Mouse (Mus musculus) midbrain, embryonic 14.5 days (tissue): ENCODE data around the gene Traf5. TPM values are rescaled to one million over a fixed set of nuclear protein-coding genes. Genes with fewer than 3 reads are reported as not detected.

Experiments used
- ATAC-seq: fragments of 200-750 bp; cut with Nextera tagmentation; 2 replicates; pipeline ENCODE4 v1.8.0; 2017; ENCODE audit warnings: moderate number of reproducible peaks, moderate library complexity; ENCODE audit not compliant: low FRiP score, low TSS enrichment
- DNase-seq: peaks from one replicate; pipeline ENCODE4 v3.0.0-alpha.2; 2015
- H3K27ac ChIP-seq: fragments of 300-500 bp; sonication (generic); replicated peaks from 2 replicates; pipeline ENCODE4 v1.5.1; 2014; ENCODE audit warnings: mild to moderate bottlenecking, low read depth, low read length, moderate library complexity
- H3K27me3 ChIP-seq: fragments of 300-500 bp; sonication (generic); 2 replicates; pipeline ENCODE4 v1.6.1; 2014; ENCODE audit warnings: low read length, control low read depth, mixed read lengths; ENCODE audit not compliant: control insufficient read depth, insufficient read depth
- H3K36me3 ChIP-seq: fragments of 300-500 bp; sonication (generic); 2 replicates; pipeline ENCODE4 v1.6.1; 2014; ENCODE audit warnings: low read length, control low read depth; ENCODE audit not compliant: control insufficient read depth, insufficient read depth
- H3K4me1 ChIP-seq: fragments of 300-500 bp; sonication (generic); 2 replicates; pipeline ENCODE4 v1.6.1; 2014; ENCODE audit warnings: mild to moderate bottlenecking, antibody characterized with exemption, low read length, control low read depth; ENCODE audit not compliant: control insufficient read depth, insufficient read depth
- H3K4me2 ChIP-seq: fragments of 300-500 bp; sonication (generic); 2 replicates; pipeline ENCODE4 v1.6.1; 2014; ENCODE audit warnings: mild to moderate bottlenecking, low read length, moderate library complexity
- H3K4me3 ChIP-seq: fragments of 300-500 bp; sonication (generic); replicated peaks from 2 replicates; pipeline ENCODE4 v1.5.1; 2014; ENCODE audit warnings: low read depth, low read length
- H3K9ac ChIP-seq: fragments of 300-500 bp; sonication (generic); replicated peaks from 2 replicates; pipeline ENCODE4 v1.6.1; 2014; ENCODE audit warnings: mild to moderate bottlenecking, low read length, moderate library complexity
- H3K9me3 ChIP-seq: fragments of 300-500 bp; sonication (generic); 2 replicates; pipeline ENCODE4 v1.6.1; 2016; ENCODE audit warnings: low read length, control low read depth, mixed read lengths; ENCODE audit not compliant: control insufficient read depth
- WGBS: fragments of 180-500 bp; shearing (Covaris S2); extraction: QIAGEN DNeasy Blood & Tissue Kit; methylation state at CpG from one replicate; pipeline ENCODE4 v1.1.7; 2014; 5-methylcytosine and 5-hydroxymethylcytosine counted together
- polyA plus RNA-seq: library from polyadenylated mRNA; unstranded; fragments of >200 nt; fragmentation: Nextera tagmentation; extraction: Ambion mirVana; gene quantifications from 2 replicates; pipeline ENCODE4 v1.2.1, GENCODE M21; 2014

The Traf5 gene
- polyA plus RNA-seq, 1 experiment from 2014 or later: 2.4 TPM

- Histone ChIP-seq H3K9me3 (no peaks in the 10 kb centered on the region), H3K4me2 (no peak overlapping the region), H3K4me3 (no peak overlapping the region), H3K4me1 (no peaks in the 10 kb centered on the region), H3K27me3 (no peaks in the 10 kb centered on the region), H3K27ac (no peak overlapping the region), H3K9ac (no peak overlapping the region), H3K36me3 (no peaks in the 10 kb centered on the region)
- ATAC-seq (no peak), DNase-seq (no peak)
- 90% methylated on average over 8 of the region's 8 CpGs for WGBS
These were observed 29.0 kb downstream of the Traf5 start for GRCm38 (mm10) chr1:192063209-192063946.

GRCm38 (mm10) chr1:192062682-192063081 lies 29.7 kb downstream of the Traf5 start:
- Histone ChIP-seq H3K9ac (no peak overlapping the region), H3K4me1 (no peaks in the 10 kb centered on the region), H3K4me2 (no peak overlapping the region), H3K4me3 (no peak overlapping the region), H3K27me3 (no peaks in the 10 kb centered on the region), H3K9me3 (no peaks in the 10 kb centered on the region), H3K36me3 (no peaks in the 10 kb centered on the region), H3K27ac (no peak overlapping the region)
- DNase-seq (no peak), ATAC-seq (no peak)
- 91% methylated on average over 14 of the region's 14 CpGs for WGBS

GRCm38 (mm10) chr1:192061666-192062306 lies 30.6 kb downstream of the Traf5 start:
- DNase-seq (no peak), ATAC-seq (no peak)
- no peaks in the 10 kb centered on the region for H3K36me3 ChIP-seq
- no peak overlapping the region for H3K4me2 ChIP-seq
- no peak overlapping the region for H3K4me3 ChIP-seq
- no peaks in the 10 kb centered on the region for H3K9me3 ChIP-seq
- H3K4me1 ChIP-seq: no peaks in the 10 kb centered on the region
- H3K9ac ChIP-seq: no peak overlapping the region
- H3K27me3 ChIP-seq: no peaks in the 10 kb centered on the region
- H3K27ac ChIP-seq: no peak overlapping the region
- 82% methylated on average over 4 of the region's 4 CpGs for WGBS

- Histone ChIP-seq H3K4me2 (no peak overlapping the region), H3K4me3 (no peak overlapping the region), H3K27me3 (no peaks in the 10 kb centered on the region), H3K9me3 (no peaks in the 10 kb centered on the region), H3K9ac (no peak overlapping the region), H3K36me3 (no peaks in the 10 kb centered on the region), H3K4me1 (no peaks in the 10 kb centered on the region), H3K27ac (no peak overlapping the region)
- no peak for ATAC-seq
- 85% methylated on average over 10 of the region's 10 CpGs for WGBS
- DNase-seq: no peak
These were observed 33.4 kb downstream of the Traf5 start for GRCm38 (mm10) chr1:192058911-192059310.

GRCm38 (mm10) chr1:192053726-192054125 lies 38.6 kb downstream of the Traf5 start:
- ATAC-seq (no peak), DNase-seq (no peak)
- H3K9ac ChIP-seq: no peak overlapping the region
- H3K4me1 ChIP-seq: no peaks in the 10 kb centered on the region
- 63% methylated on average over 3 of the region's 3 CpGs for WGBS
- no peak overlapping the region for H3K4me3 ChIP-seq
- H3K9me3 ChIP-seq: no peaks in the 10 kb centered on the region
- H3K27me3 ChIP-seq: no peaks in the 10 kb centered on the region
- no peaks in the 10 kb centered on the region for H3K36me3 ChIP-seq
- no peak overlapping the region for H3K27ac ChIP-seq
- H3K4me2 ChIP-seq: no peak overlapping the region

- H3K4me3 ChIP-seq: no peak overlapping the region
- no peak for DNase-seq
- WGBS: 83% methylated on average over 5 of the region's 5 CpGs
These were observed 39.4 kb downstream of the Traf5 start for GRCm38 (mm10) chr1:192052986-192053385.

GRCm38 (mm10) chr1:192052461-192052860 lies 39.9 kb downstream of the Traf5 start:
- no peak for DNase-seq
- no peaks in the 10 kb centered on the region for H3K27me3 ChIP-seq
- no peak overlapping the region for H3K27ac ChIP-seq
- WGBS: 91% methylated on average over 8 of the region's 8 CpGs
- no peaks in the 10 kb centered on the region for H3K9me3 ChIP-seq
- no peak overlapping the region for H3K9ac ChIP-seq
- no peaks in the 10 kb centered on the region for H3K4me1 ChIP-seq
- no peak overlapping the region for H3K4me2 ChIP-seq
- no peak for ATAC-seq
- H3K4me3 ChIP-seq: no peak overlapping the region
- no peaks in the 10 kb centered on the region for H3K36me3 ChIP-seq

More at GRCm38 (mm10) chr1:192052986-192053385, 39.4 kb downstream of the Traf5 start:
- Histone ChIP-seq H3K27me3 (no peaks in the 10 kb centered on the region), H3K27ac (no peak overlapping the region), H3K9me3 (no peaks in the 10 kb centered on the region), H3K4me1 (no peaks in the 10 kb centered on the region), H3K9ac (no peak overlapping the region), H3K36me3 (no peaks in the 10 kb centered on the region), H3K4me2 (no peak overlapping the region)
- no peak for ATAC-seq

- H3K9me3 ChIP-seq: no peaks in the 10 kb centered on the region
- no peaks in the 10 kb centered on the region for H3K36me3 ChIP-seq
- no peak overlapping the region for H3K27ac ChIP-seq
- H3K4me3 ChIP-seq: no peak overlapping the region
- no peak overlapping the region for H3K9ac ChIP-seq
- ATAC-seq: no peak
- no peaks in the 10 kb centered on the region for H3K27me3 ChIP-seq
- DNase-seq: no peak
- H3K4me2 ChIP-seq: no peak overlapping the region
- no peaks in the 10 kb centered on the region for H3K4me1 ChIP-seq
These were observed 93.3 kb downstream of the Traf5 start for GRCm38 (mm10) chr1:191999022-191999421.

GRCm38 (mm10) chr1:191996621-191997185 lies 95.7 kb downstream of the Traf5 start:
- ATAC-seq (no peak), DNase-seq (no peak)
- Histone ChIP-seq H3K36me3 (no peaks in the 10 kb centered on the region), H3K27ac (no peak overlapping the region), H3K27me3 (no peaks in the 10 kb centered on the region), H3K4me1 (no peaks in the 10 kb centered on the region), H3K4me2 (no peak overlapping the region), H3K9me3 (no peaks in the 10 kb centered on the region), H3K9ac (no peak overlapping the region), H3K4me3 (no peak overlapping the region)
- WGBS: 90% methylated on average over 8 of the region's 8 CpGs
